Mouse (Mus musculus) heart, embryonic 15.5 days (tissue): Measurements from ENCODE around the gene Spata7. TPM values are rescaled to one million over a fixed set of nuclear protein-coding genes. Genes with fewer than 3 reads are reported as not detected.
"Not testable (repeated sequence)": the region's sequence is repeated elsewhere in the genome, so short reads cannot be mapped to it uniquely, and the experiment has no call there.

ENCODE experiments used
- ATAC-seq: fragments of 200-750 bp; cut with Nextera tagmentation; replicated peaks from 2 replicates; pipeline ENCODE4 v1.8.0; 2017; ENCODE audit warnings: low read depth, moderate TSS enrichment; ENCODE audit not compliant: insufficient number of reproducible peaks, insufficient read depth, low FRiP score
- H3K27ac ChIP-seq: fragments of 300-500 bp; sonication (generic); 2 replicates; pipeline ENCODE4 v1.5.1; 2015; ENCODE audit warnings: mild to moderate bottlenecking, inconsistent platforms
- H3K27me3 ChIP-seq: fragments of 300-500 bp; sonication (generic); 2 replicates; pipeline ENCODE4 v1.6.1; 2015; ENCODE audit warnings: inconsistent platforms
- H3K36me3 ChIP-seq: fragments of 300-500 bp; sonication (generic); 2 replicates; pipeline ENCODE4 v1.6.1; 2015; ENCODE audit warnings: mild to moderate bottlenecking, inconsistent platforms
- H3K4me1 ChIP-seq: fragments of 300-500 bp; sonication (generic); replicated peaks from 2 replicates; pipeline ENCODE4 v1.6.1; 2015; ENCODE audit warnings: inconsistent platforms
- H3K4me2 ChIP-seq: fragments of 300-500 bp; sonication (generic); 2 replicates; pipeline ENCODE4 v1.6.1; 2015; ENCODE audit warnings: inconsistent platforms, mild to moderate bottlenecking, moderate library complexity
- H3K4me3 ChIP-seq: fragments of 300-500 bp; sonication (generic); 2 replicates; pipeline ENCODE4 v1.5.1; 2015; ENCODE audit warnings: mild to moderate bottlenecking, inconsistent platforms
- H3K9ac ChIP-seq: fragments of 300-500 bp; sonication (generic); 2 replicates; pipeline ENCODE4 v1.6.1; 2015; ENCODE audit warnings: mild to moderate bottlenecking, inconsistent platforms
- H3K9me3 ChIP-seq: fragments of 300-500 bp; sonication (generic); replicated peaks from 2 replicates; pipeline ENCODE4 v1.6.1; 2016; ENCODE audit warnings: inconsistent platforms
- WGBS: fragments of 180-500 bp; shearing (Covaris S2); methylation state at CpG from one replicate; pipeline ENCODE4 v1.1.7; 2015; ENCODE audit warnings: mixed read lengths; 5-methylcytosine and 5-hydroxymethylcytosine counted together
- polyA plus RNA-seq: library from polyadenylated mRNA; unstranded; fragments of >200 nt; fragmentation: Nextera tagmentation; extraction: Ambion mirVana; gene quantifications from 2 replicates; pipeline ENCODE4 v1.2.1, GENCODE M21; 2015

The Spata7 gene
- polyA plus RNA-seq, 1 experiment from 2014 or later: 10.9 TPM

- Histone ChIP-seq H3K9me3 (no peaks in the 10 kb centered on the region), H3K4me3 (no peak overlapping the region), H3K4me1 (no peaks in the 10 kb centered on the region), H3K9ac (no peak overlapping the region), H3K4me2 (no peak overlapping the region), H3K27ac (no peak overlapping the region), H3K36me3 (no peaks in the 10 kb centered on the region), H3K27me3 (no peaks in the 10 kb centered on the region)
- no peak for ATAC-seq
- WGBS: 61% methylated on average over 2 of the region's 2 CpGs
Observed at GRCm38 (mm10) chr12:98619496-98619895, 8.5 kb upstream of the Spata7 start.

GRCm38 (mm10) chr12:98620922-98621321 lies 7.0 kb upstream of the Spata7 start:
- WGBS: 39% methylated on average over 6 of the region's 6 CpGs
- not testable (repeated sequence) for ATAC-seq, H3K27me3 ChIP-seq

GRCm38 (mm10) chr12:98623266-98623665 lies 4.7 kb upstream of the Spata7 start:
- not testable (repeated sequence) for H3K4me2 ChIP-seq, H3K36me3 ChIP-seq, H3K4me3 ChIP-seq, H3K9me3 ChIP-seq, ATAC-seq, H3K27ac ChIP-seq, H3K27me3 ChIP-seq, H3K9ac ChIP-seq, H3K4me1 ChIP-seq
- 81% methylated on average over 10 of the region's 10 CpGs for WGBS

More at GRCm38 (mm10) chr12:98620922-98621321, 7.0 kb upstream of the Spata7 start:
- H3K27ac ChIP-seq, H3K36me3 ChIP-seq, H3K4me2 ChIP-seq, H3K4me1 ChIP-seq, H3K9me3 ChIP-seq, H3K9ac ChIP-seq, H3K4me3 ChIP-seq: not testable (repeated sequence)

GRCm38 (mm10) chr12:98628260-98628970 lies 458 bp downstream of the Spata7 start:
- 2% methylated on average over 16 of the region's 16 CpGs for WGBS
- peak overlapping the region; percentile 69 for H3K4me3 ChIP-seq
- H3K9me3 ChIP-seq: no peaks in the 10 kb centered on the region
- peak; percentile 72; the same call in 1 of the 2 replicates for ATAC-seq
- peak overlapping the region; percentile 24; the same call in 1 of the 2 replicates for H3K27ac ChIP-seq
- peak overlapping the region; percentile 76 for H3K4me2 ChIP-seq
- H3K9ac ChIP-seq: peak overlapping the region; percentile 66
- peaks cover 9% of the 10 kb centered on the region for H3K4me1 ChIP-seq
- H3K27me3 ChIP-seq: no peaks in the 10 kb centered on the region
- peaks cover 3% of the 10 kb centered on the region; the same call in 1 of the 2 replicates for H3K36me3 ChIP-seq

- H3K9me3 ChIP-seq: no peaks in the 10 kb centered on the region
- no peaks in the 10 kb centered on the region for H3K4me1 ChIP-seq
- no peak overlapping the region for H3K4me3 ChIP-seq
- no peak overlapping the region for H3K27ac ChIP-seq
- H3K36me3 ChIP-seq: no peaks in the 10 kb centered on the region
- H3K4me2 ChIP-seq: no peak overlapping the region
- H3K27me3 ChIP-seq: no peaks in the 10 kb centered on the region
- no peak overlapping the region for H3K9ac ChIP-seq
- ATAC-seq: no peak
Observed at GRCm38 (mm10) chr12:98644852-98645251, 16.9 kb downstream of the Spata7 start.

GRCm38 (mm10) chr12:98656873-98657272 lies 28.9 kb downstream of the Spata7 start:
- H3K4me3 ChIP-seq: no peak overlapping the region
- H3K4me2 ChIP-seq: no peak overlapping the region
- 46% methylated on average over 2 of the region's 2 CpGs for WGBS
- H3K9ac ChIP-seq: no peak overlapping the region
- no peak for ATAC-seq
- H3K9me3 ChIP-seq: no peaks in the 10 kb centered on the region
- H3K36me3 ChIP-seq: no peaks in the 10 kb centered on the region; the same call in 1 of the 2 replicates
- no peaks in the 10 kb centered on the region for H3K4me1 ChIP-seq
- H3K27ac ChIP-seq: no peak overlapping the region
- H3K27me3 ChIP-seq: no peaks in the 10 kb centered on the region

- Histone ChIP-seq H3K27ac (no peak overlapping the region), H3K9ac (no peak overlapping the region), H3K27me3 (no peaks in the 10 kb centered on the region), H3K36me3 (peaks cover 5% of the 10 kb centered on the region; the same call in 1 of the 2 replicates), H3K9me3 (no peaks in the 10 kb centered on the region), H3K4me1 (no peaks in the 10 kb centered on the region), H3K4me2 (no peak overlapping the region), H3K4me3 (no peak overlapping the region)
- 90% methylated on average over 7 of the region's 7 CpGs for WGBS
- ATAC-seq: no peak
Observed at GRCm38 (mm10) chr12:98662617-98663016, 34.7 kb downstream of the Spata7 start.

- Histone ChIP-seq H3K36me3 (0 out of 2 replicates have a peak, but pooled peaks cover 3% of the 10 kb centered on the region), H3K9ac (no peak overlapping the region), H3K27ac (peak overlapping the region; percentile 78), H3K4me2 (peak overlapping the region; percentile 17), H3K4me3 (no peak overlapping the region), H3K9me3 (no peaks in the 10 kb centered on the region), H3K27me3 (no peaks in the 10 kb centered on the region), H3K4me1 (peaks cover 16% of the 10 kb centered on the region)
- WGBS: 28% methylated on average over 10 of the region's 10 CpGs
- peak; percentile 81 for ATAC-seq
Observed at GRCm38 (mm10) chr12:98668132-98668814, 40.3 kb downstream of the Spata7 start.

GRCm38 (mm10) chr12:98669086-98669485 lies 41.1 kb downstream of the Spata7 start:
- Histone ChIP-seq H3K36me3 (0 out of 2 replicates have a peak, but pooled peaks cover 3% of the 10 kb centered on the region), H3K27ac (peak overlapping the region; percentile 24)
- WGBS: 57% methylated on average over 10 of the region's 10 CpGs

GRCm38 (mm10) chr12:98669864-98670263 lies 41.9 kb downstream of the Spata7 start:
- H3K4me3 ChIP-seq: no peak overlapping the region
- no peak overlapping the region for H3K4me2 ChIP-seq
- no peak for ATAC-seq
- H3K27me3 ChIP-seq: no peaks in the 10 kb centered on the region
- 82% methylated on average over 5 of the region's 5 CpGs for WGBS
- H3K36me3 ChIP-seq: no peaks in the 10 kb centered on the region
- peaks cover 16% of the 10 kb centered on the region for H3K4me1 ChIP-seq
- H3K9me3 ChIP-seq: no peaks in the 10 kb centered on the region
- H3K27ac ChIP-seq: no peak overlapping the region
- H3K9ac ChIP-seq: no peak overlapping the region

More at GRCm38 (mm10) chr12:98669086-98669485, 41.1 kb downstream of the Spata7 start:
- ATAC-seq: no peak
- no peak overlapping the region for H3K4me3 ChIP-seq
- peaks cover 16% of the 10 kb centered on the region for H3K4me1 ChIP-seq
- H3K9me3 ChIP-seq: no peaks in the 10 kb centered on the region
- H3K9ac ChIP-seq: no peak overlapping the region
- no peak overlapping the region for H3K4me2 ChIP-seq
- H3K27me3 ChIP-seq: no peaks in the 10 kb centered on the region

GRCm38 (mm10) chr12:98670429-98670828 lies 42.5 kb downstream of the Spata7 start:
- Histone ChIP-seq H3K9ac (no peak overlapping the region), H3K4me2 (no peak overlapping the region), H3K27ac (no peak overlapping the region), H3K4me1 (peaks cover 16% of the 10 kb centered on the region), H3K4me3 (no peak overlapping the region), H3K27me3 (no peaks in the 10 kb centered on the region), H3K36me3 (no peaks in the 10 kb centered on the region), H3K9me3 (no peaks in the 10 kb centered on the region)
- 73% methylated on average over 4 of the region's 4 CpGs for WGBS
- ATAC-seq: no peak
